Mouse (Mus musculus) forebrain, postnatal 0 days (tissue): ENCODE measurements around the gene Hivep3. TPM values are rescaled to one million over a fixed set of nuclear protein-coding genes. Genes with fewer than 3 reads are reported as not detected.

Experiments used
- ATAC-seq: fragments of 200-750 bp; cut with Nextera tagmentation; 2 replicates; pipeline ENCODE4 v1.8.0; 2017; ENCODE audit warnings: mild to moderate bottlenecking, moderate library complexity
- DNase-seq: peaks from one replicate; pipeline ENCODE4 v3.0.0-alpha.2; 2015
- H3K27ac ChIP-seq: fragments of 300-500 bp; sonication (generic); 2 replicates; pipeline ENCODE4 v1.5.1; 2014; ENCODE audit warnings: low read depth, mild to moderate bottlenecking, antibody characterized with exemption, low read length, moderate library complexity, mixed read lengths
- H3K27me3 ChIP-seq: fragments of 300-500 bp; sonication (generic); 2 replicates; pipeline ENCODE4 v1.6.1; 2014; ENCODE audit warnings: mild to moderate bottlenecking, low read length, mixed read lengths; ENCODE audit not compliant: insufficient read depth
- H3K36me3 ChIP-seq: fragments of 300-500 bp; sonication (generic); 2 replicates; pipeline ENCODE4 v1.6.1; 2014; ENCODE audit warnings: mild to moderate bottlenecking, moderate library complexity; ENCODE audit not compliant: insufficient read depth
- H3K4me1 ChIP-seq: fragments of 300-500 bp; sonication (generic); 2 replicates; pipeline ENCODE4 v1.6.1; 2014; ENCODE audit warnings: antibody characterized with exemption; ENCODE audit not compliant: insufficient read depth
- H3K4me2 ChIP-seq: fragments of 300-500 bp; sonication (generic); 2 replicates; pipeline ENCODE4 v1.6.1; 2014; ENCODE audit warnings: low read depth, mild to moderate bottlenecking, moderate library complexity
- H3K4me3 ChIP-seq: fragments of 300-500 bp; sonication (generic); 2 replicates; pipeline ENCODE4 v1.5.1; 2014; ENCODE audit warnings: low read depth, low read length, mixed read lengths
- H3K9ac ChIP-seq: fragments of 300-500 bp; sonication (generic); 2 replicates; pipeline ENCODE4 v1.6.1; 2014; ENCODE audit warnings: mild to moderate bottlenecking
- H3K9me3 ChIP-seq: fragments of 300-500 bp; sonication (generic); 2 replicates; pipeline ENCODE4 v1.6.1; 2016; ENCODE audit warnings: low read length
- CTCF ChIP-seq: sonication (generic); IDR thresholded peaks from 2 replicates; pipeline ENCODE4 v1.5.1; 2016; ENCODE audit warnings: antibody characterized with exemption, control low read depth, low read depth
- WGBS: fragments of 180-500 bp; shearing (Covaris S2); extraction: QIAGEN DNeasy Blood & Tissue Kit; methylation state at CpG from one replicate; pipeline ENCODE4 v1.1.7; 2014; 5-methylcytosine and 5-hydroxymethylcytosine counted together
- polyA plus RNA-seq: library from polyadenylated mRNA; unstranded; fragments of >200 nt; fragmentation: Nextera tagmentation; extraction: Ambion mirVana; gene quantifications from 2 replicates; pipeline ENCODE4 v1.2.1, GENCODE M21; 2015
- total RNA-seq: library from RNA; depleted of rRNA; stranded (reverse); fragments of >200 nt; gene quantifications from 2 replicates; pipeline ENCODE4 v1.2.3, GENCODE M21; 2014; rRNA removed

Hivep3 gene
- total RNA-seq (16.9 and 17.0 TPM in 2 replicates), polyA plus RNA-seq (21.3 and 23.1 TPM in 2 replicates)

GRCm38 (mm10) chr4:119733184-119733880, at the start of gene Hivep3:
TSS of gene Hivep3 (plus strand) at chr4:119733784.
- H3K4me2 ChIP-seq: peak within 1 kb of the TSS; percentile 96
- no peak for TF ChIP-seq CTCF

GRCm38 (mm10) chr4:119685746-119686145, 47.8 kb upstream of the Hivep3 start:
- WGBS: 80% methylated on average over 2 of the region's 2 CpGs
- Histone ChIP-seq H3K4me1 (no peaks in the 10 kb centered on the region), H3K27me3 (no peaks in the 10 kb centered on the region), H3K9me3 (no peaks in the 10 kb centered on the region), H3K9ac (no peak overlapping the region), H3K4me2 (no peak overlapping the region), H3K4me3 (no peak overlapping the region), H3K27ac (no peak overlapping the region), H3K36me3 (no peaks in the 10 kb centered on the region)
- no peak for DNase-seq
- no peak for ATAC-seq
- no peak for TF ChIP-seq CTCF

More at GRCm38 (mm10) chr4:119733184-119733880, at the start of gene Hivep3:
- H3K27ac ChIP-seq: peak within 1 kb of the TSS; percentile 59
- peak within 1 kb of the TSS; percentile 69 for H3K9ac ChIP-seq
- no peaks in the 10 kb centered on the region for H3K4me1 ChIP-seq
- no peaks in the 10 kb centered on the region for H3K36me3 ChIP-seq
- H3K27me3 ChIP-seq: no peaks in the 10 kb centered on the region
- ATAC-seq (peak; percentile 96), DNase-seq (peak; percentile 97)
- no peaks in the 10 kb centered on the region for H3K9me3 ChIP-seq
- under 1% methylated on average over 40 of the region's 47 CpGs for WGBS
- peak within 1 kb of the TSS; percentile 92 for H3K4me3 ChIP-seq

GRCm38 (mm10) chr4:119698339-119698738, 35.2 kb upstream of the Hivep3 start:
- no peak for ATAC-seq
- DNase-seq: no peak
- no peak overlapping the region for H3K27ac ChIP-seq
- no peak overlapping the region for H3K4me3 ChIP-seq
- H3K9ac ChIP-seq: no peak overlapping the region
- no peaks in the 10 kb centered on the region for H3K9me3 ChIP-seq
- H3K4me2 ChIP-seq: no peak overlapping the region
- 53% methylated on average over 2 of the region's 2 CpGs for WGBS
- H3K4me1 ChIP-seq: no peaks in the 10 kb centered on the region
- no peak for TF ChIP-seq CTCF
- no peaks in the 10 kb centered on the region for H3K36me3 ChIP-seq
- no peaks in the 10 kb centered on the region for H3K27me3 ChIP-seq

- WGBS: 89% methylated on average over 11 of the region's 11 CpGs
- H3K27ac ChIP-seq: no peak overlapping the region
Observed at GRCm38 (mm10) chr4:119701269-119701954, 32.2 kb upstream of the Hivep3 start.

GRCm38 (mm10) chr4:119703965-119704364, 29.6 kb upstream of the Hivep3 start:
- WGBS: 90% methylated on average over 8 of the region's 8 CpGs
- Histone ChIP-seq H3K4me1 (no peaks in the 10 kb centered on the region), H3K4me2 (no peak overlapping the region), H3K9me3 (no peaks in the 10 kb centered on the region), H3K27ac (no peak overlapping the region), H3K36me3 (no peaks in the 10 kb centered on the region), H3K9ac (no peak overlapping the region), H3K4me3 (no peak overlapping the region), H3K27me3 (no peaks in the 10 kb centered on the region)
- ATAC-seq (no peak), DNase-seq (no peak)
- no peak for TF ChIP-seq CTCF

More at GRCm38 (mm10) chr4:119701269-119701954, 32.2 kb upstream of the Hivep3 start:
- Histone ChIP-seq H3K27me3 (no peaks in the 10 kb centered on the region), H3K4me2 (no peak overlapping the region), H3K4me3 (no peak overlapping the region), H3K9me3 (no peaks in the 10 kb centered on the region), H3K4me1 (no peaks in the 10 kb centered on the region), H3K36me3 (no peaks in the 10 kb centered on the region), H3K9ac (no peak overlapping the region)
- DNase-seq: no peak
- TF ChIP-seq CTCF: no peak
- no peak for ATAC-seq

- TF ChIP-seq CTCF: no peak
- Histone ChIP-seq H3K36me3 (no peaks in the 10 kb centered on the region), H3K27me3 (no peaks in the 10 kb centered on the region), H3K27ac (no peak overlapping the region), H3K4me3 (no peak overlapping the region), H3K9me3 (no peaks in the 10 kb centered on the region), H3K9ac (no peak overlapping the region), H3K4me1 (no peaks in the 10 kb centered on the region), H3K4me2 (no peak overlapping the region)
- no peak for DNase-seq
- 54% methylated on average over 5 of the region's 5 CpGs for WGBS
- no peak for ATAC-seq
Observed at GRCm38 (mm10) chr4:119707326-119707725, 26.3 kb upstream of the Hivep3 start.

- Histone ChIP-seq H3K27me3 (no peaks in the 10 kb centered on the region), H3K4me3 (no peak overlapping the region), H3K9ac (no peak overlapping the region), H3K4me1 (no peaks in the 10 kb centered on the region), H3K4me2 (no peak overlapping the region), H3K36me3 (no peaks in the 10 kb centered on the region), H3K9me3 (no peaks in the 10 kb centered on the region), H3K27ac (no peak overlapping the region)
- no peak for DNase-seq
- ATAC-seq: no peak
- 6% methylated on average over 3 of the region's 3 CpGs for WGBS
- no peak for TF ChIP-seq CTCF
Observed at GRCm38 (mm10) chr4:119707751-119708150, 25.8 kb upstream of the Hivep3 start.
